Mouse (Mus musculus) layer of hippocampus, adult 11-12 months (tissue): ENCODE results near the gene Gm16253.

Experiments
- DNase-seq: peaks from one replicate; pipeline ENCODE4 v3.0.0; 2022; ENCODE audit warnings: low spot score

The Gm16253 gene

GRCm38 (mm10) chr3:96557694-96558093 lies 19.1 kb upstream of the Gm16253 start, which contains the start of gene Txnip:
Gene Txnip, plus strand, starts transcription at chr3:96557957.
- DNase-seq, result peak; percentile 97

- no peak for DNase-seq
These were observed 18.6 kb upstream of the Gm16253 start for GRCm38 (mm10) chr3:96558159-96558558.

DNA sequence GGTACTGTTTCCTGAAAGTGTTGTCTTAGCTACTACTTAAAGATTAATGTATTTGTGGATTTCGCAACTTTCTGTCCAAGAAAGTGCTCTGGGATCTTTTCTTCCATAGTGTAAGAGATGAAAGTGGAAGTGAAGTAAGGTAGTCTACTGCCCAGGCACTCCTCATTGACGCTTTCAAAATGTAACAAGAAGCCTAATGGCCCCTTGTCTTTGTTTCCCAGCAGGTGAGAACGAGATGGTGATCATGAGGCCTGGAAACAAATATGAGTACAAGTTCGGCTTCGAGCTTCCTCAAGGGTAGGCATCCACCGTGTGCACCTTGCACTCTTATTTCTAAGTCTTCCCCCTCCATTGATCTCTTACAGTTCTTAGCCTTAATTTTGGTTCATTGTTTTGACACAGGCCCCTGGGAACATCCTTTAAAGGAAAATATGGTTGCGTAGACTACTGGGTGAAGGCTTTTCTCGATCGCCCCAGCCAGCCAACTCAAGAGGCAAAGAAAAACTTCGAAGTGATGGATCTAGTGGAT lies 18.1 kb upstream of the Gm16253 start:
- no peak for DNase-seq

GRCm38 (mm10) chr3:96559398-96559910 lies 17.3 kb upstream of the Gm16253 start:
- no peak for DNase-seq

DNA sequence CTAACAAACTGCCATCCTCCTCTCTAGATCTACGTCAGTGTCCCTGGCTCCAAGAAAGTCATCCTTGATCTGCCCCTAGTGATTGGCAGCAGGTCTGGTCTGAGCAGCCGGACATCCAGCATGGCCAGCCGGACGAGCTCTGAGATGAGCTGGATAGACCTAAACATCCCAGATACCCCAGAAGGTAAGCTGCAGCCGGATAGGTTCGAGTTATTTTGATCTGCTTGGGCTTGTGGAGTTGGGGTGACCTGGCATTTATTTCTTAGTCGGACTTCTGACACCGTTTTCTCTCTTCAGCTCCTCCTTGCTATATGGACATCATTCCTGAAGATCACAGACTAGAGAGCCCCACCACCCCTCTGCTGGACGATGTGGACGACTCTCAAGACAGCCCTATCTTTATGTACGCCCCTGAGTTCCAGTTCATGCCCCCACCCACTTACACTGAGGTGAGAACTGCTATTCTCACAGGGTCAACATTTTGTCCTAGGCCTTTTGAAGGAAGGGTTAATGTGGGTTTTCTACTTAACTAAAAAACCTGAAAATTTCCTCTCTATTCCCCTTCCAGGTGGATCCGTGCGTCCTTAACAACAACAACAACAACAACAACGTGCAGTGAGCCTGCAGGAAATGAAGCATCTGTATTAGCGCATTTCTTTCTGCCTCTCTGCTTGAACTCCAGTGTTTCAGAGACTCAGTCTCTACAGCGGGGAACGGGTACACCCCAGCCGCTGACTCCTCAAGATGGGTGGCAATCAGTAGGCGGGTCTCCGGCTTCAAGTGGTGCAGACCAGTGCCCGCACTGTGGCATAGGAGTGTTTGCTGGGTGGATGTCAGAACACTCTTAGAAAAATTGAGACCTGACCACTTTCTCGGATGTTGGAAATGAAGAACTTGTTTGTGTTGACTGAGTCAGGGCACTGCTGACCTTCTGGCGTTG lies 16.6 kb upstream of the Gm16253 start:
- no peak for DNase-seq

- no peak for DNase-seq
These were observed 15.7 kb upstream of the Gm16253 start for GRCm38 (mm10) chr3:96560881-96561668.

DNA sequence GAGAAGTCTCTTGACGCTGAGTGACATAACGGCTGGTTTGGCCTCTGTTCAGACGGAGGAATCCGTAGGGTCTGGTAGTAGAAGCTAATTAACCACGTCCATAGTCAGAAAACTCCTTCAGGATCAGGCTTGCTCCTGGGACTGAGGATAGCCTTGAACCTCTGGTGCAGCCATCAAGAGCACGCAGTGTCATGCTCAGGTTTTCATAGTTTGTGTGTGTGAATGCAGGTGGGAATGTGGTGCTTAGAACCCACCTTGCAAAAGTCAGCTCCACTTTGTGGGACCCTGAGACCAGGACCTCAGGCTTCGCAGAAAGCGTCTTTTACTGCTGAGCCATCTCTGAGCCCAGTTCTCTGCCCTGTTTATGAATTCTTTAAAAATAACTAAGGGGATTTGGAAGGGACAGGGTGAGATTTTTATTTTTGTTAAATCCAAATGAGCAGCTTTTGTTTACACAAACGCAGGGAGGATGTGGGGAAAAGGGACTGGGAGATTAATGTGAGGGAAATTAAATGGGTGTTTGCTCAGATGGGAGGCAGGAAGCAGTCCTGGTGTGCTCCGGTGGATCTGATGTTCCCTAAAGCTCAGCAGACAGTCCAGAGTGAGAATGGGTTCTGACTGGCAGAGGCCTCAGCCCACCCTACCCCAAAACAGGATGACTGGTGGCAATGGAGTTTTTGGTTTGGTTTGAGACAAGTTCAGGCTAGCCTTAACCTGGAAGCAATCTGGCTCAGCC lies 14.7 kb upstream of the Gm16253 start:
- DNase-seq, result no peak

GRCm38 (mm10) chr3:96563267-96563666 lies 13.5 kb upstream of the Gm16253 start:
- DNase-seq, result no peak

- DNase-seq, result no peak
These were observed 12.7 kb upstream of the Gm16253 start for GRCm38 (mm10) chr3:96563911-96564632.

DNA sequence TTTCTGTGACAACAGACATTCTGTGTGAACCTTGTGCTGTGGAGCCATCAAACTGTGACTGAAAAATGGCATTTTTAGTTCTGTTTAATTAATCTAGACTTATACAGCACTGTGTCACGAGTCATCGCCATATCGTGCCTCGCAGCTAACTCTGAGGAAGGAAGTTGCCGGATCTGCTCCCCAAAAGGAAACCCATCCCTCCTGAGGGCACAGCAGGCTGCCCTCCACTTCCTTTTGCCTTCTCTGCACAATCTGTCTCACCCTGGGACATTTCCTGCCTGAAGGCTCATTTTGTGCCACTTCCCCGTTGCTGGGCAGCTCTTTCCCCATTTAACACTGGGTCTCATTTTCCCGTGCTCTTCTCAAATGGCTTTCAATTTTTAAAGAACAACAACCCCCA lies 12.2 kb upstream of the Gm16253 start:
- DNase-seq, result peak; percentile 40

GRCm38 (mm10) chr3:96565105-96565504 lies 11.7 kb upstream of the Gm16253 start:
- no peak for DNase-seq

- no peak for DNase-seq
These were observed 9.9 kb upstream of the Gm16253 start for GRCm38 (mm10) chr3:96566661-96567450.

DNA sequence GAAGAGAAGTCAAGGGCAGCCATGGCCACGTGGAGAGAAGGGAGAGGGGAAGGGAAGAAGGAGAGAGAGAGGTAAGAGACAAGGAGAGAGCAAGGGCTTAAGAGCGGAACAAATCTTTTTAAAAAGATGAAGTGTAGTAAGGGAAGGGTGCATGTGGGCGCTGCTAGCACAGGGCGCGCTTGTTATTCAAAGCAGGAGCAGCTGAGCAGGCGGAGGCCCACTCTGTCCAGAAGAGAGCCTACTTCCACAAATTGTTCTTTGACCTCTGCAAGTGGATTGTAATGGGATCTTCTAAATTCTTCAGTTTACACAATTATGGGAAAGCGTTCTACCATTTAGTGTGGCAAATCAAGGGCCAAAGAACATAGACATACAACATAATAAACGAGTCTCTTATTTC lies 8.2 kb upstream of the Gm16253 start:
- DNase-seq, result no peak

GRCm38 (mm10) chr3:96569506-96569905 lies 7.3 kb upstream of the Gm16253 start:
- DNase-seq, result no peak

DNA sequence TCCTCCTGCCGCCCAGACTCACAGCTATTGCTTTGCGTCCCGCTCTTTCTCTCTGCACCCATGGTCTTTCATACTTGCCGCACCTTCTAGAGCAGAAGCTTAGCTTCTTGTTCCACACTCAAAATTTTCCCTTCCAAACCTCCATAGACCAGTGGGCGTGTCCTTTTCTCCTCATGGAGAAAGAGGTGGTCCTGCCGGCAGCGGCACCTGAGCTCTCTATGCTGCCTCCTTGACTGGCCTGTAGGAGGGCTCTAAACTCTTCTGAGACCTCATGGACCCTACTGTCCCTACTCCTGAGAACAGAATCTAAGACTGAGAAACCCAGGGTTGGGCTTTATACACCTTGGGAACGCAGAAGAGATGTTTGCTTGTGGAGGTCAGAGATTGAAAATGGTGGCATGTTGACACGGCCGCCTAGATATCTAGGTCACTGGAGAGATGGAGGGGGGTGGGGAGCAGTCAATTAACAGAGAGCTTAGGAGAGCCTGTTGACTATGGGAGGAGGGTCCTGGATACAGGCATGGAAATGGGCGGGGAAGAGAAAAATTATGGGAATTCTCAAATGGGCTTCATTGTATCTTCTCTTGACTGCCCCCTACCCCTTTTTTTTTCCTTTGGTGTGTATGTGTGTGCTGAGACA lies 6.7 kb upstream of the Gm16253 start:
- no peak for DNase-seq

GRCm38 (mm10) chr3:96570643-96571042 lies 6.1 kb upstream of the Gm16253 start:
- no peak for DNase-seq

DNA sequence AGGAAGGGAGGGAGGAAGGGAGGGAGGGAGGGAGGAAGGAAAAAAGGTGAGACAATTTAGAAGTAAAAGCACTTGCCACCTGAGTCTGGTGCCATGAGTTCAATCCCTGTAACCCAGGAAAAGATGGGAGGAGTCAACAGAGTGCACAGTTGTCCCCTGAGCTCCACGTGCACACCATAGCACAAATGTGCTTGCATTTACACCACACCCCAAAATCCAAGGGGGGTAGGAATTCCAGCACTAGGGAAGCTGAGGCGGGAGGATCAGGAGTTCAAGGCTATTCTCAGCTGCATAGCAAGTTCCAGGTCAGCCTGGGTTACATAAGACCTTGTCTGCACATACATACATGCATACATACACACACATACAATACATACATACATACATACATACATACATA lies 5.4 kb upstream of the Gm16253 start:
- DNase-seq, result no peak

DNA sequence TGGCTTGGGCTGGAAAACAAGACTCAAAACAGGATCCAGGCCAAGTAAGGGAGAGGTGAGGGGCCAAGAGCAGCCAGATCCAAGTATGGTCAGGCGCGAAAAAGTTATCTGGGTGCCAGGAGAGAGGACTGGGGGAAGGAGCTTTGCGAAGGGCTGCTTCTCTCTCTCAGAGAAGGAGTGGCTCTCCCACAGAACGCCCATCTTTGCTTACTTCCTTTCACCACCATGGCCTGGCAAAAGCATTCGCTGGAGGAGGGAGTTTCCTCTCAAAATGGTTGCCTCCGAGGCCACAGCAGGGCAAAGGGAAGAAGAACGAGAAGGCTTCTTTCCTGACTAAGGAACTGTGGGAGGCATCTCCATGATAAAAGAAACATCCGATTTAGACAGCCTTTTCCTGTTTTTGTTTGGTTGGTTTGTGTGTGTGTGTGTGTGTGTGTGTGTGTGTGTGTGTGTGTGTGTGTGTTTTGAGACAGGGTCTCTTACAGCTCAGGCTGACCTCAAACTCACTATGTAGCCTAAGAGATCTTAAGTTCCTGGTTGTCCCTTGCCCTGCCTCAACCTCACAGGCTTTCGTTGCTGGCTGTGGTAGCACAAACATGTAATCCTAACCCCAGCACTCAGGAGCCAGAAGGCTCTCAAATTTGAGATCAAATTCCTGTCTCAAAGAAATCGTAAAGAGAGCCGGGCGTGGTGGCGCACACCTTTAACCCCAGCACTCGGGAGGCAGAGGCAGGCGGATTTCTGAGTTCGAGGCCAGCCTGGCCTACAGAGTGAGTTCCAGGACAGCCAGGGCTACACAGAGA lies 4.7 kb upstream of the Gm16253 start:
- no peak for DNase-seq
